Mouse (Mus musculus) induced T-regulatory cell, adult 2 months (primary cell): ENCODE results near the gene Rps26.
"Not testable (repeated sequence)": the region's sequence is repeated elsewhere in the genome, so short reads cannot be mapped to it uniquely, and the experiment has no call there.

Experiments used
- DNase-seq: peaks from one replicate; pipeline ENCODE4 v3.0.0-alpha.2; 2012; ENCODE audit warnings: low read depth

The Rps26 gene

GRCm38 (mm10) chr10:128641871-128642270 lies 15.3 kb upstream of the Rps26 start:
- DNase-seq: peak; percentile 43

GRCm38 (mm10) chr10:128640891-128641290 lies 14.3 kb upstream of the Rps26 start:
- DNase-seq: no peak

- no peak for DNase-seq
Measured at GRCm38 (mm10) chr10:128639999-128640398, 13.5 kb upstream of the Rps26 start.

GRCm38 (mm10) chr10:128637011-128637410 lies 10.5 kb upstream of the Rps26 start:
- DNase-seq: peak; percentile 95

- DNase-seq: peak; percentile 80
Measured at GRCm38 (mm10) chr10:128636561-128636960, 10.0 kb upstream of the Rps26 start.

- DNase-seq: no peak
Measured at GRCm38 (mm10) chr10:128635697-128636096, 9.2 kb upstream of the Rps26 start.

- no peak for DNase-seq
Measured at GRCm38 (mm10) chr10:128631571-128631970, 5.0 kb upstream of the Rps26 start.

- not testable (repeated sequence) for DNase-seq
Measured at GRCm38 (mm10) chr10:128630306-128630705, 3.8 kb upstream of the Rps26 start.

GRCm38 (mm10) chr10:128629746-128630145 lies 3.2 kb upstream of the Rps26 start:
- DNase-seq: no peak

- no peak for DNase-seq
Measured at GRCm38 (mm10) chr10:128627398-128628317, 1.1 kb upstream of the Rps26 start.

GRCm38 (mm10) chr10:128625287-128625894 lies 1.2 kb downstream of the Rps26 start:
- DNase-seq: no peak

- not testable (repeated sequence) for DNase-seq
Measured at GRCm38 (mm10) chr10:128623106-128623613, 3.4 kb downstream of the Rps26 start.

GRCm38 (mm10) chr10:128622702-128623101 lies 3.8 kb downstream of the Rps26 start:
- DNase-seq: no peak

- DNase-seq: no peak
Measured at GRCm38 (mm10) chr10:128621986-128622520, 4.5 kb downstream of the Rps26 start.

GRCm38 (mm10) chr10:128620241-128620640 lies 6.3 kb downstream of the Rps26 start:
- DNase-seq: no peak

GRCm38 (mm10) chr10:128619148-128619547 lies 7.4 kb downstream of the Rps26 start:
- DNase-seq: not testable (repeated sequence)

GRCm38 (mm10) chr10:128618570-128618969 lies 8.0 kb downstream of the Rps26 start:
- DNase-seq: no peak

GRCm38 (mm10) chr10:128615798-128616448 lies 10.6 kb downstream of the Rps26 start:
- DNase-seq: not testable (repeated sequence)

- no peak for DNase-seq
Measured at GRCm38 (mm10) chr10:128614934-128615333, 11.6 kb downstream of the Rps26 start.

GRCm38 (mm10) chr10:128613820-128614219 lies 12.7 kb downstream of the Rps26 start:
- not testable (repeated sequence) for DNase-seq

- peak; percentile 74 for DNase-seq
Measured at GRCm38 (mm10) chr10:128613154-128613440, 13.4 kb downstream of the Rps26 start.

- DNase-seq: peak; percentile 95
Measured at GRCm38 (mm10) chr10:128612433-128613153, 14.0 kb downstream of the Rps26 start.
